Mouse (Mus musculus) gastrocnemius, postnatal 14 days (tissue): ENCODE results near the gene Abcc8. TPM values are rescaled to one million over a fixed set of nuclear protein-coding genes. Genes with fewer than 3 reads are reported as not detected.
"Not testable (repeated sequence)": the region's sequence is repeated elsewhere in the genome, so short reads cannot be mapped to it uniquely, and the experiment has no call there.

Source experiments
- DNase-seq: peaks from one replicate; pipeline ENCODE4 v3.0.0; 2021; ENCODE audit warnings: mixed read lengths
- intact Hi-C: fragments of 180-260 bp; cut with DNase I; formaldehyde crosslinking; loops from one replicate; pipeline ENCODE4 v1.15.1; 2025; ENCODE audit warnings: low total_unique reads
- long read RNA-seq, 2 experiments: library from polyadenylated mRNA; stranded (forward); transcript quantifications; one replicate each; pipeline ENCODE4 v2.0.0; 2021
- total RNA-seq, 2 experiments: library from RNA; stranded (reverse); gene quantifications; 2 replicates each; pipeline ENCODE4 v1.2.3; 2021

Gene Abcc8
- 1 to 10 TPM; 3.5 to 4.6 TPM for total RNA-seq
- long read RNA-seq, experiment 1, partial matches to known transcripts = 0 of 1 reads
- long read RNA-seq, experiment 1, other reads (novel, unspliced or antisense) = 1 of 1 reads
- long read RNA-seq, experiment 2, partial matches to known transcripts = 0 of 3 reads
- long read RNA-seq, experiment 2, other reads (novel, unspliced or antisense) = 3 of 3 reads

DNA sequence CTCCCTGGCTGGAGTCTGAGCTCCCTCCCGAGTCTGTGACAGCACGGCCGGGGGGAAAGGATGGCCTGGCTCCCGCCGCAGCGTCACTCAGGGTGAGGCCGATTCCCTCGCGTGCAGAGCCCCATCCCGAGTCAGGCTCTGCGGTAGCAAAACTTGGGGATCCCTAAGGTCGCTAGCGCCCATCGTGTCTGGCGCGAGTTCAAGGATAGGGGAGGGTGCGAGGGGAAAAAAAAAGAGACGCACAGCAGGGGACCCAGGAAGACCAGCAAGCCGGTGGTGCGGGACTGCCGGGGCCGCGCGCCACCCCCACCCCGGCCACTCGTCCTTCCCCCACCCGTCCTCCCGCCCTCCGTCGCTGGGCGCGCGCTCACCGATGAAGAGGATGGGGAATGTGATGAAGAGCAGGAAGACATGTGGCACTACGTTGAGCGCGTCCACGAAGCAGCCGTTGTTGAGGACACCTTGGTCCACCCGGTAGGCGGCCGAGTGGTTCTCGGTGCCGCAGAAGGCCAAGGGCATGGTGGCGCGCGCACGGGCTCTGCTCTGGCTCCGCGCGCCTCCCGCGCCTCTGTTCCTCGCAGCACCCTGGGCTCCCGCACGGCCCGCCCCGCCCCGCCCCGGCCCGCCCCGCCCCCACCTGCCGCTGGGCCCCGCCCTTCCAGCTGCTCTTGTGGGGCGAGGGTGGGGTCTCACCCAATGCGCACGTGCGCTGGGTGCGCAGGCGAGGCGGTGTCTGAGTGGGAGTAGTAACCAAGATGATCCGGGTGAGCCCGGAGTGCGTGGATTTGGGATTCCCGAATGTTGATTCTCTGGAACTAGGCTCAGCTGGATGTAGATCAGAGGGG lies at the start of gene Abcc8:
Gene Abcc8, minus strand, starts transcription at position 603 of the 845 bp plus-strand sequence.
- intact Hi-C loops = loop anchor here (5.0 kb wide), 1 partner anchor 82 kb away; no protein-coding TSS in a partner anchor
- DNase-seq = no peak

- intact Hi-C loops = no loop called here
- DNase-seq = peak; percentile 50
Observed at GRCm38 (mm10) chr7:46226936-46227335, 47.1 kb upstream of the Abcc8 start.

DNA sequence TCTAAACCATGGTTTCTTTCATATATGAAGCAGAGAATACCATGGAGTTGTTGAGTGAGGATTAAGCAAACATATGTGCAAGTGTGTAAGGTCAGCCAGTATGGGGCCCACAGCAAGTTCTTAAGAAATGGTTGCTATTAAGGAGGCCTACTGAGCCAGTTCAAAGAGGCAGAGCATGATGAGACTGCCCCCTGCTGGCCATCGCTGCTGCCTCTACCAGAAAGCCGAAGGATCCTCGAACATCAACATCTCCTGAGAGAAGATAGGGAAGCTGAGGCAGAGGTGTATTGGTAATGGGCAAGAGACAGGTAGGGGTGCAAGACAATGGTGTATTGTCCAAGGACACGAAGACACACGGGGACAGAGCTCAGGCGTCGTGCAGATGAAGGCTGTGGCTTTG lies 46.4 kb upstream of the Abcc8 start:
- intact Hi-C loops = no loop called here
- peak; percentile 34 for DNase-seq

DNA sequence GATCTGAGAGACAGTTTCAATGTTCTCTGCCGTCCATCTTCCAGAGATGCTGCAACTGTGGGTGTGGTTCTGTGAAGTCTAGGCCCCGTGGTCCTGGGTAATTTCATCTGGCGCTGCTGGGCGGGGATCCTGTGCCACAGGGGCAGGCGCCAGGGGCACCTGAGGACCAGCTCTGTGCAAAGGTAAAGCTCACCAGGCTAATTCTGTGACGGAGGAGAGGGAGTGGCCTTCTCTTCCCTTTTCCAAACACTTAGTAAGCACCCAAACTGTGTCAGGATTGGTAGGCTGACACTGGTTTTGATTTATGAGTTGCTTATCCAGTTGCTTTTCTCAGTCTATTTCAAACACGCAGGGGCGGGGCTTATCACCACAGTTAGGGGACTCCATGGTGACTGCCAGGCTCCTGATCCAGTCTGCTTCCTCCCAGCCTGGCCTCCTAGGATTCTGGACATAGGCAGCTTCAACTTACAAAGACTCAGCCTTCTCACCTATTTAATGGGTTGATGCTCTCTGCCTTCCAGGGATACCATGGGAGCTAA lies 40.8 kb upstream of the Abcc8 start:
- intact Hi-C loops = no loop called here
- DNase-seq = no peak

- no peak for DNase-seq
- intact Hi-C loops = no loop called here
Observed at GRCm38 (mm10) chr7:46218415-46218814, 38.6 kb upstream of the Abcc8 start.

- intact Hi-C loops = no loop called here
- no peak for DNase-seq
Observed at GRCm38 (mm10) chr7:46216481-46216880, 36.6 kb upstream of the Abcc8 start.

GRCm38 (mm10) chr7:46210276-46210675 lies 30.4 kb upstream of the Abcc8 start:
- no peak for DNase-seq
- intact Hi-C loops = no loop called here

- intact Hi-C loops = no loop called here
- no peak for DNase-seq
Observed at GRCm38 (mm10) chr7:46208131-46208530, 28.3 kb upstream of the Abcc8 start.

DNA sequence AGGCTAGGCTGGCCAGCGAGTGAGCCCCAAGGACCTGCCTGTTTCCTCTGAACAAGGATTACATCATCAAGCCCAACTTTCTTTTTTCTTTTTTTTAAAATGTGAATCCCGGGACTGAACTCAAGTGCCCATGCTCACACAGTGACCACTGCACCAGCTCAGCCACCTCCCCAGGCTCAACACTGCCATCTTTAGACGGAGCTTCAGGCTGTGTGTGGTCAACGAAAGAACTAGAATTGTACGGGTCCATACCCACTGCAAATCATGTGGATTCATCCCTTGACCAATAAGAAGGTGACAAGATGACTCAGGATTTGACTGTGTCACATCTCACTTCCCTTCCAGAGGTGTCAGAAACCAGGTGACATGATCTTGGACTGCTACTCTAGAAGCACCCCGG lies 24.9 kb upstream of the Abcc8 start:
- intact Hi-C loops = loop anchor here (5.0 kb wide), 1 partner anchor 107 kb away; no protein-coding TSS in a partner anchor
- no peak for DNase-seq

GRCm38 (mm10) chr7:46204046-46204471 lies 24.2 kb upstream of the Abcc8 start:
- intact Hi-C loops = loop anchor here (5.0 kb wide), 1 partner anchor 107 kb away; no protein-coding TSS in a partner anchor

GRCm38 (mm10) chr7:46201649-46202048 lies 21.8 kb upstream of the Abcc8 start:
- no peak for DNase-seq
- intact Hi-C loops = loop anchor here (5.0 kb wide), 1 partner anchor 104 kb away; no protein-coding TSS in a partner anchor

More at GRCm38 (mm10) chr7:46204046-46204471, 24.2 kb upstream of the Abcc8 start:
- DNase-seq = peak; percentile 34

- intact Hi-C loops = loop anchor here (5.0 kb wide), 1 partner anchor 103 kb away; no protein-coding TSS in a partner anchor
- no peak for DNase-seq
Observed at GRCm38 (mm10) chr7:46200021-46200420, 20.2 kb upstream of the Abcc8 start.

- DNase-seq = no peak
- intact Hi-C loops = no loop called here
Observed at GRCm38 (mm10) chr7:46195356-46195755, 15.5 kb upstream of the Abcc8 start.

- intact Hi-C loops = loop anchor here (5.0 kb wide), 1 partner anchor 87 kb away; no protein-coding TSS in a partner anchor
- DNase-seq = no peak
Observed at GRCm38 (mm10) chr7:46184232-46184631, 4.4 kb upstream of the Abcc8 start.

DNA sequence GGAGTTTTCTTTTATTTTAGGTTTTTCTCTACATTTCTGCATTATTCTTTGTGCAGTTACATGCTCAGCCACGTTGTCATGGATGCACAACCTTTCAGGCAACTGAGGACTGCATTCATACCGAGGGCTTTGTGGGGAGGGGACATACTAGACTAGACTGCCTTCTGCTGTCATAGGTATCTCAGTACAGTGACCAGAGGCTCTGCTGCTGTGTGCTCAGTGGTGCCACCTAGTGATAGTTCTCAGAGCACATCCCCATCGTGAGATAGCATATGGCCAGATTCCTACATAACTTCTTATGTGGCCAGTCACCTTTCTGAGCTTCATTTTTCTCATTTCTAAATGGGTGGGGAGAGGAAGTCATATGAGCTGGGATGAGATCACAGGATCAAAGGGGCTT lies 1.8 kb upstream of the Abcc8 start:
- peak; percentile 32 for DNase-seq
- intact Hi-C loops = loop anchor here (5.0 kb wide), 1 partner anchor 84 kb away; no protein-coding TSS in a partner anchor

DNA sequence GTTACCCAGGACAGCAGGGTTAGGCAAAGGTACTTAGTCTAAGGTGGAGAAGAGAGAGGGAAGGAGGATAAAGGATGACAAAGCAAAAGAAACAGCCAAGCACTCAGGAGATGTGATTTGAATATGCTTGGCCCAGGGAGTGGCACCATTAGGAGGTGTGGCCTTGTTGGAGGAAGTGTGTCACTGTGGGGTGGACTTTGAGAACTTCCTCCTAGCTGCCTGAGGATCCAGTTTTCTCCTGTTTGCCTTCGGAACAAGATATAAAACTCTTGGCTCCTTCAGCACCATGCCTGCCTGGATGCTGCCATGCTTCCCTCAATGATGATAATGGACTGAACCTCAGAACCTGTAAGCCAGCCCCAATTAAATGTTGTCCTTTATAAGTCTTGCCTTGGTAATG lies 10.9 kb downstream of the Abcc8 start:
- DNase-seq, intact Hi-C loops: not testable (repeated sequence)

DNA sequence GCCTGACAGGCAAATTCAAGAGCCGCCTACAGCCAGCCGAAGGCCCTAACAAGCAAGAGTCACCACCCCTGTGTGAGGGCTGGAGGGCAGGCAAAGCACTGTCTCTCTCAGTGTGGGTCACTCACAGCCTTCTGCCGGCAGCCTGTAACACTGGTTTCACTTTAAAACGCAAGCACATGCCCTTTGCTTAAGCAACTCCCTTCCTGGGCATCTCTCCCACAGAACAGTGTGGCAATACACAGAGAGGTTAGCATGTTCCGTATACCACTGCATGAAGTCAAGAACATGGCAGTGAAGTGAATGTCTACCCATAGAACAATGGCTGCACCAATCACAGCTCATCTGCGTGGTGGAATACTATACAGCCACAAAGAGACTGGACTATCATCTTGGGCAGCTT lies 11.4 kb downstream of the Abcc8 start:
- intact Hi-C loops = no loop called here
- no peak for DNase-seq

GRCm38 (mm10) chr7:46167901-46168300 lies 11.9 kb downstream of the Abcc8 start:
- DNase-seq = no peak
- intact Hi-C loops = no loop called here

DNA sequence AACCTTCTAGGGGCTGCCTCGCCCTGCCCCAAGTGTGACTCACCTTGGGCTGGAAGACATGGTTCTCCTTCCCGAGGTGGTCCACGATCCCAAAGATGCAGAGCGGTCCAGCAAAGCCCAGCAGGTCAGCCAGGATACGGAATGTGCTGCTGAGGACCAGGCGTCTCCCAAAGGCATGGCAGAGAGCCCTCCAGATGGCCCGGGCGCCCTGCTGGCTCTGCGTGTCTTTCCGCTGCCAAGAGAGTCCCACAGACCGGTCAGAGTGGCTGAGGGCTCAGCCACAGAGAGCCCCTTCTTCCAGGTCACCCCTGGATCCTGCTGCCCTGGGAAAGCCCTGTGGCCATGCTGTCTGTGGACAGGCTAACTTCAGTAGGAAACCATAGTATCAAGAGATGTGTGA lies 14.0 kb downstream of the Abcc8 start:
- no peak for DNase-seq

DNA sequence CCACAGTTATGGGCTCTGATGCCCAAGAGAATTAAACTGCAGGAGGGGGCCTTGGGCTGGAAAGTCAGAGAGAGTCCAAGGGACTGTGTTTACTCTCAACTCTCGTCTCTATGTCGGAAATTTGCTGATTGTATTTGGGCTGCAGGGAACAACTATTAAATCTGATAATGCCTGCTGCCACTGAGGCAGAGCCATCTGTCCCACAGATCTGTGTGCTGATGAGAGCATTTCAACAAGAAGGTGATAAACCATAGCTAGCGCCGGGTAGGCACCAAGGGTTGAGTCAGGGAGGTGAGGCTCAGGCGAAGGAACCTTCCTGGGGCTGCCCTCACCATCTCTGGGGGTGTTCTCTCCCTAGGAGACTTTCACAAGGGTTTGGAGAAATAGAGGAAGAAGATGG lies 17.1 kb downstream of the Abcc8 start:
- no peak for DNase-seq
- intact Hi-C loops = no loop called here

More for the DNA sequence above, 14.0 kb downstream of the Abcc8 start:
- intact Hi-C loops = no loop called here
